Mouse (Mus musculus): Measurements from ENCODE around the gene Rassf3. TPM values are rescaled to one million over a fixed set of nuclear protein-coding genes. Genes with fewer than 3 reads are reported as not detected.
A peak's percentile ranks its signal among the peaks of the same experiment; 100 is the strongest.

Gene Rassf3
- total and polyA plus RNA-seq, 3 experiments: 0.07 to 0.66 TPM; not detected in 1

DNA sequence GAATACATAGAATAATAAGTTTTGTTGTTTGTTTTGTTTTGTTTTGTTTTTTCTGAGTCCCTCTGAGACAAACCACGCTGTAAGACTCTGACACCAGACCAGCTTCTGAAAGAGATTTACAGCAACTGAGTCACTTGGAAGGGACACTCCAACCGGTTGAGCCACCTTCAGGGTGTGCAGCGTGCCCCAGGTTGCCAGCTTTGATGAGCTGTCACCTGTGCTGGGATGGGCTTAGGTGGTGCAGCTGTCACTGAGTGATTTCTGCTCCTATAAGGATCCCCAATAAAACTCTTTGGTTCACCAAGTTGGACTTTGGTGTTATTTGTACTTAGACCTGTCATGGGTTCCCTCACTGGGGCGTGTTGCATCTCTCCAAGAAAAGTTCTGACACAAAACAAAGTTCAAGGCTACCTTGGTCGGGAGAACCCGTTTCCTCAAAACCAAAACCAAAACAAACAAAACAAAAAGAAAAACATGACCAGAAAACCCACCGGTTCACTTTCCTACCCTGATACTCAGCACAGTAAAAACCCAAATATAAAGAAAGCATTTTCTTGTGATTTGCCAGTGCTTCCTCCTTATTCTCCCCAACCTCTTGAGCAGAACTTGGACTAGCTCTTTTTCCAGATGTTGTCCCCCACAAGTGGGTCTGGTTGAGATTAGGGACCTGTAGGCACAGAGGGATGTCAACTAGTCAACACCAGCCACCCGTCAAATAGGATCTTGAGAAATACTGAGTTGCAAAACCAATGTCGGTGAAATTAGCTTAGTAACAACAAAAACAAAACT is 17.4 kb upstream of the Rassf3 start:
- peaks cover 10% of the 10 kb centered on the region; the same call in 1 of the 2 replicates for H3K27me3 ChIP-seq (ENCODE audit: insufficient read depth, low read length)
- H3K36me3 ChIP-seq (replicated peaks): no peaks in the 10 kb centered on the region
- peaks cover 13% of the 10 kb centered on the region for H3K4me1 ChIP-seq (ENCODE audit: insufficient read depth, low read depth, low read length)
- TF ChIP-seq GATA1 (IDR thresholded peaks at IDR 0.05; ENCODE audit: borderline replicate concordance, low read length) (no peak), GATA2 (IDR thresholded peaks at IDR 0.05; ENCODE audit: borderline replicate concordance, low read depth, low read length) (no peak), POLR2AphosphoS5 (IDR thresholded peaks at IDR 0.05; ENCODE audit: insufficient replicate concordance, low read depth, low read length) (no peak), TAL1 (conservative IDR thresholded peaks at IDR 0.05; ENCODE audit: low read depth, low read length) (no peak), CTCF (IDR thresholded peaks at IDR 0.05; ENCODE audit: low read depth, low read length) (no peak)
- H3K9me3 ChIP-seq (replicated peaks): no peaks in the 10 kb centered on the region
- no peak overlapping the region for H3K4me3 ChIP-seq (ENCODE audit: low read depth, low read length)
- no peak for ATAC-seq (ENCODE audit: extremely low read depth, insufficient number of reproducible peaks, low FRiP score, poor library complexity, severe bottlenecking)
- no peak for DNase-seq (ENCODE audit: low spot score)

DNA sequence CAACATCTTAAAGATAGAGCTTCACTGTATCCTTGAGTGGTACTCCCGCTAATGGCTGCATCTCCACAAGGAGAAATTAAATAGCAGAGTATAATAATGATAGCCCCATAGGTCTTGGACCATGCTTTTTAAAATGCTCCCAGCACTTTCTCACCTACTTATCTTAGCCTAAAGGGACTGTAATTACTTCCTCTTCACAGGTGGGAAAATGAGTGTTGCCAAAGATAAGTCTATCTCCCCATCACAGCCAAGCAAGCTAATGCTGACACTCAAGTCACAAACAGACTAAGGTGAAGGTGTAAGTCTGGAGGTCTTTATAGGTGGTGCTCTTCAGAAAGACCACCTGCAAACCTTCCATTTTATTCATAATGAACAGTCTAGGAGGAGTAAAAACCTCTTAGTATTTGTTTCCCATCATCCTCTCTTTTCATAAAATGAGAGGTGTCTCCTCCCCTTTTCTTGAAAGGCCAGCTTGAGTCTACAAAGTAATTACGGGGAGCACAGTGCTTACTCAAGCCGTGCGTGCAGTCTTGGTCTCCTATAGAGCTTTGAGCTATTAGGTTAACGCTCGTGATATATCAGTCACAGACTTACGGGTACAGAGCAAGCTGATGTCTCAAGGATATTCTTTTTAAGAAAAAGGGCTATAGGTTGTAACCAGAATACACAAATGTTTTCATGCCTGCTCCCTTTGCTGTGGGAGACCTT is 16.6 kb upstream of the Rassf3 start:
- Histone ChIP-seq H3K9me3 (replicated peaks) (no peaks in the 10 kb centered on the region), H3K4me3 (ENCODE audit: low read depth, low read length) (no peak overlapping the region), H3K4me1 (ENCODE audit: insufficient read depth, low read depth, low read length) (peaks cover 13% of the 10 kb centered on the region), H3K36me3 (replicated peaks) (no peaks in the 10 kb centered on the region), H3K27me3 (ENCODE audit: insufficient read depth, low read length) (peaks cover 10% of the 10 kb centered on the region; the same call in 1 of the 2 replicates)
- DNase-seq (ENCODE audit: low spot score) (no peak), ATAC-seq (ENCODE audit: extremely low read depth, insufficient number of reproducible peaks, low FRiP score, poor library complexity, severe bottlenecking) (peak; percentile 45; the same call in 1 of the 2 replicates)
- TF ChIP-seq TAL1 (conservative IDR thresholded peaks at IDR 0.05; ENCODE audit: low read depth, low read length) (peak; percentile 30; the same call in 1 of the 2 replicates), CTCF (IDR thresholded peaks at IDR 0.05; ENCODE audit: low read depth, low read length) (no peak)

DNA sequence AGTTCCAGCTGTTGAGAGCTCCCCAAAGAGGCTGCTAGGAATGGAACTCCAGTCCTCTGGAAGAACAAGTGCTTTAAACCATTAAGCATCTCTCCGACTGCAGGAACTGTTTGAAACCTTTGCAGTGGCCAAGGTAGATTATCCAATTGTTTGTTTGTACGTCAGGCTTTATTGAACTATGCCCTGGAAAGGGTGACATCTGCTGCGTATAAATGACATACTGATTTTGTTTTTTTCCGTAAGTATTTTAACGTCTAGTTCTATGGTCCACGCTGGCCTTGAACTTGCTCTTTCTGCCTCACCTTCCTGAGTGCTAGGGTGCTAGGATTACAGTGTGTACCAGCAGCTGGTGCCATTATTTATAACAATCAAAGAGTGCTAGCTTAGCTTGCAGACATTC is 13.8 kb upstream of the Rassf3 start:
- ATAC-seq (ENCODE audit: extremely low read depth, insufficient number of reproducible peaks, low FRiP score, poor library complexity, severe bottlenecking) (no peak), DNase-seq (ENCODE audit: low spot score) (no peak)
- no peaks in the 10 kb centered on the region for H3K9me3 ChIP-seq (replicated peaks)
- H3K4me3 ChIP-seq (ENCODE audit: low read depth, low read length): no peak overlapping the region
- H3K36me3 ChIP-seq (replicated peaks): no peaks in the 10 kb centered on the region
- no peak for TF ChIP-seq GATA2 (IDR thresholded peaks at IDR 0.05; ENCODE audit: borderline replicate concordance, low read depth, low read length)
- H3K27me3 ChIP-seq (ENCODE audit: insufficient read depth, low read length): peaks cover 11% of the 10 kb centered on the region; the same call in 1 of the 2 replicates
- peaks cover 13% of the 10 kb centered on the region for H3K4me1 ChIP-seq (ENCODE audit: insufficient read depth, low read depth, low read length)

DNA sequence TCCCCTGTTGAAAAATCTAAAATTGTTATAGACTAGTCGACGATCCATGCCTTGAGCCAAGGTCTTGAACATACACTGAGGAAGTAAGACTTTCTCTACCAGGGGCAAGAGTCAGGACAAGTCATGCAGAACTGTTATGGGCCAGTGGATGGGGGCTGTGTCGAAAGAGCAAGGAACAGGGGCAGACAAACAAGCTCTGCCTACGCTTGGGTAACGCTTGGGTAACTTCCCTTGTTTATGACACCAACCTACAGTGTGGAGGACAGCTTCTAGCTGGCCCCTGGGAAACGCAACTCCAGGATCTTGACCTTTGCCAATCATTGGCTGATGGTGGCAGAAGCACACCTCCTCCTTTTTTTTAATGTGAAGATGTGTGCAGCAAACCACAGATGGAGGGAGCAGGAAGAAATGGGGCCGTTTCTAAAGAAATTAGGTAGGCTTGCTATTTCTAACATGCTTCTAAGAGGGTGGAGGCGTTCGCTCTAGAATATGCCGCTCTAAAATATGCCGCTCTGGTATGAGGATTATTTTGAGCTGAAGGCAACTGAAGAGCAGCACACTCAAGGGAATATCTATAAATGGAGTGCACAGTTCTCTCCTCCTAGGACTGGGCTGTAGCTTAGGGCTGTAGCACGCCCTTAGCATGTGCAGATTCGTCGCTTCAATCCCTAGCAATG is 12.6 kb upstream of the Rassf3 start:
- DNase-seq (ENCODE audit: low spot score) (no peak), ATAC-seq (ENCODE audit: extremely low read depth, insufficient number of reproducible peaks, low FRiP score, poor library complexity, severe bottlenecking) (no peak)
- H3K27me3 ChIP-seq (ENCODE audit: insufficient read depth, low read length): peaks cover 7% of the 10 kb centered on the region; the same call in 1 of the 2 replicates
- TF ChIP-seq CTCF (IDR thresholded peaks at IDR 0.05; ENCODE audit: low read depth, low read length) (no peak), TAL1 (conservative IDR thresholded peaks at IDR 0.05; ENCODE audit: low read depth, low read length) (no peak), POLR2AphosphoS5 (IDR thresholded peaks at IDR 0.05; ENCODE audit: insufficient replicate concordance, low read depth, low read length) (no peak), GATA1 (IDR thresholded peaks at IDR 0.05; ENCODE audit: borderline replicate concordance, low read length) (no peak), GATA2 (IDR thresholded peaks at IDR 0.05; ENCODE audit: borderline replicate concordance, low read depth, low read length) (no peak)
- H3K36me3 ChIP-seq (replicated peaks): no peaks in the 10 kb centered on the region
- no peak overlapping the region for H3K4me3 ChIP-seq (ENCODE audit: low read depth, low read length)
- H3K9me3 ChIP-seq (replicated peaks): no peaks in the 10 kb centered on the region
- peaks cover 13% of the 10 kb centered on the region for H3K4me1 ChIP-seq (ENCODE audit: insufficient read depth, low read depth, low read length)

- DNase-seq (ENCODE audit: low spot score): no peak
- H3K36me3 ChIP-seq (replicated peaks): no peaks in the 10 kb centered on the region
- no peak for ATAC-seq (ENCODE audit: extremely low read depth, insufficient number of reproducible peaks, low FRiP score, poor library complexity, severe bottlenecking)
- no peak overlapping the region for H3K4me3 ChIP-seq (ENCODE audit: low read depth, low read length)
- H3K9me3 ChIP-seq (replicated peaks): no peaks in the 10 kb centered on the region
- H3K27me3 ChIP-seq (ENCODE audit: insufficient read depth, low read length): 0 out of 2 replicates have a peak, but pooled peaks cover 2% of the 10 kb centered on the region
- TF ChIP-seq GATA2 (IDR thresholded peaks at IDR 0.05; ENCODE audit: borderline replicate concordance, low read depth, low read length): no peak
- TF ChIP-seq GATA1 (IDR thresholded peaks at IDR 0.05; ENCODE audit: borderline replicate concordance, low read length): no peak
- TF ChIP-seq CTCF (IDR thresholded peaks at IDR 0.05; ENCODE audit: low read depth, low read length): no peak
- TF ChIP-seq TAL1 (conservative IDR thresholded peaks at IDR 0.05; ENCODE audit: low read depth, low read length): no peak
- TF ChIP-seq POLR2AphosphoS5 (IDR thresholded peaks at IDR 0.05; ENCODE audit: insufficient replicate concordance, low read depth, low read length): no peak
- peaks cover 6% of the 10 kb centered on the region for H3K4me1 ChIP-seq (ENCODE audit: insufficient read depth, low read depth, low read length)
Observed at GRCm38 (mm10) chr10:121487716-121488115, 11.6 kb upstream of the Rassf3 start.

DNA sequence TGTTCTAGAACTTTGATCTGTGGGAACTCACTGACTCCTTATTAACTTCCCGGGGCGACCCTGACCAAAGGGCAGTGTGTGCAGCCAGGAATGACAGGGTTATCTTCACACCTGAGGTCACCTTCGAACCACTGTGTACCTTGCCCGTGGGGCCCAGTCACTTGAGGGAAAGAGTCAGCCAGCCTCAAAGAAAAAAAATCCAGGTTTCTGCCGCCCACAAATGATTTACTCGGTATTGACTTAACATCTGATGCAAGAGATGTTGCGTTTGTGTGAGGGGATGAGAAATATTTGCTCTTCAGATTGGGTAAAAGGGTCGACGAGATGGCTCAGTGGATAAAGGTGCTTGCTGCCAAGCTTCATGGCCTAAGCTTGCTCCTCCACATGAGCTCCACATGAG is 10.2 kb upstream of the Rassf3 start:
- H3K36me3 ChIP-seq (replicated peaks): no peaks in the 10 kb centered on the region
- H3K9me3 ChIP-seq (replicated peaks): no peaks in the 10 kb centered on the region
- no peak for TF ChIP-seq CTCF (IDR thresholded peaks at IDR 0.05; ENCODE audit: low read depth, low read length)
- TF ChIP-seq GATA2 (IDR thresholded peaks at IDR 0.05; ENCODE audit: borderline replicate concordance, low read depth, low read length): no peak
- no peak for TF ChIP-seq GATA1 (IDR thresholded peaks at IDR 0.05; ENCODE audit: borderline replicate concordance, low read length)
- TF ChIP-seq POLR2AphosphoS5 (IDR thresholded peaks at IDR 0.05; ENCODE audit: insufficient replicate concordance, low read depth, low read length): no peak
- TF ChIP-seq TAL1 (conservative IDR thresholded peaks at IDR 0.05; ENCODE audit: low read depth, low read length): no peak
- ATAC-seq (ENCODE audit: extremely low read depth, insufficient number of reproducible peaks, low FRiP score, poor library complexity, severe bottlenecking) (no peak), DNase-seq (ENCODE audit: low spot score) (no peak)
- no peak overlapping the region for H3K4me3 ChIP-seq (ENCODE audit: low read depth, low read length)
- no peaks in the 10 kb centered on the region; the same call in 1 of the 2 replicates for H3K4me1 ChIP-seq (ENCODE audit: insufficient read depth, low read depth, low read length)
- H3K27me3 ChIP-seq (ENCODE audit: insufficient read depth, low read length): 0 out of 2 replicates have a peak, but pooled peaks cover 2% of the 10 kb centered on the region
